Mouse (Mus musculus): Measurements from ENCODE around the gene Hccs.

DNA sequence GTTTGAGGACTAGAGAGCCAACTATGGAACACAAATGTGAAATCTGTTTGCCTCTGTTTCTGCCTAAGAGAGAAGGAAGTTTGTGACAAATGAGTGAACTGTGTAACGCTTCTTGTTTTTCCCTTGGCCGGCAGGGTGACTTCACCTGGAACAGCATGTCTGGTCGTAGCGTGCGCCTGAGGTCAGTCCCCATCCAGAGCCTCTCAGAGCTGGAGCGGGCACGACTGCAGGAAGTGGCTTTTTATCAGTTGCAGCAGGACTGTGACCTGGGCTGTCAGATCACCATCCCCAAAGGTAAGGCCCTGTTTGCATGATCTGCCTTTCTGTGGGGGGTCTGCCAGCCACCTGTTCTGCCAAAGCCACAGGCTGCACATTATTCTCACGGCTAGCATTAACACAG is 100.1 kb downstream of the Hccs start:
- TF ChIP-seq POLR2A (IDR thresholded peaks at IDR 0.05; ENCODE audit: insufficient read depth, low read length), result no peak
- no peak for TF ChIP-seq CTCF (IDR thresholded peaks at IDR 0.05; ENCODE audit: low read depth, low read length)
- no peak for TF ChIP-seq EP300 (IDR thresholded peaks at IDR 0.05; ENCODE audit: insufficient read depth, low read depth, low read length)

Measured in ES-Bruce4 (cell line).